Mouse (Mus musculus): ENCODE results near the gene Bcl2l11. TPM values are rescaled to one million over a fixed set of nuclear protein-coding genes. Genes with fewer than 3 reads are reported as not detected.
"Not testable (repeated sequence)": the region's sequence is repeated elsewhere in the genome, so short reads cannot be mapped to it uniquely, and the experiment has no call there.

The Bcl2l11 gene
- polyA plus RNA-seq, 1 experiment from 2014 or later: 21.6 TPM

DNA sequence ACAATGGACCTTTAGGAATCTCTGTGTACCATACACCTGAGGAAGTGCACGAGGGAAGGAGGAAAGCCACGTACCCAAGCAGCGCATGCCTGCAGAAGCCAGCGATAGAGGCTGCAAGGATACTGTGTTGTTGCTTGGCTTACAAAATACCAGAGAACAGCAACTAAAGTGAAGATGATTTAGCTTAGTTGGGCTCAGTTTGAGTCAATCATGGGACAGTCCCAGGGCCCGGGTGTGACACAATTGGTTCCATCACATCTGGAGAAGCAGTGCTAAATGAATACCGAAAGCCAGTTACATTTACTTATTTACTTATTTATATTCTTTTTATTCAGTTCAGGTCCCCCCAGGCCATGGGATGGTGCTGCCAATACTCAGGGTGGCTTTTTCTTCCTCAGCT lies 49.8 kb downstream of the Bcl2l11 start:
- no peak for ATAC-seq (ENCODE audit: insufficient number of reproducible peaks, low FRiP score)

DNA sequence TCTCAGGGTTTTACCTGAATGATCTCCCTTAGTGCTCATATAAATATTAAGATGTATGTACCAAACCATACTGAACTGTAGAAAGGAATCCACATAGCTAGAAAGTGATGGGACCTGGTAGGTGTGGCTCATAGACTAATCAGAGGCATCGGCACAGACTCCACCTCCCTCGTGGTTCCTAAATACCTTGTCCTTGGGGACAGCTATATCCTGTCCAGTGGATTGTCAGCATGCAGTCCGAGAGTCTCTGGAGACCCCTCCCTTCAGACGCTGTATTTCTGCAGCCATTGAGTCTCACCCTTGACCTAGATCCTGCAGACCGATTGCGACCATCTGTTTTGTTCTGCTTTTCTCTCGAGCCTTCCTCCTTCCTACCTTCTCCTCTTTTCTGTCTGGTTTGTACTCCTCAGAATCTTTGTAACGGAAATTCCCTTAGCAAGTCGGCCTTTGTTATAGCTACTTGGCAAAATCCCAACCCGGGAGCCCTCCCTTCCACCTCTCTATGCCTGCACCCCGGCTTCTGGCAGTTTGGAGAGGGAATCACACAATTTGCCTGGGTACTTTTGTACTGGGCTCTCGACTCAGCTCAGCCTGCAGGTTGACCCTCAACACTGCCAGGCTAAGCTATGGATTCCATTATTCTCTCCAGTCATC lies 50.7 kb downstream of the Bcl2l11 start:
- H3K4me2 ChIP-seq: peak overlapping the region; percentile 12; the same call in 1 of the 2 replicates
- no peak overlapping the region for H3K4me3 ChIP-seq
- peaks cover 55% of the 10 kb centered on the region for H3K4me1 ChIP-seq (replicated peaks)
- H3K9ac ChIP-seq: 0 out of 2 replicates have a peak overlapping the region, but pooled peaks have one; percentile 42
- no peak for ATAC-seq (ENCODE audit: insufficient number of reproducible peaks, low FRiP score)
- 42% methylated on average over 12 of the region's 12 CpGs for WGBS
- H3K27ac ChIP-seq (ENCODE audit: poor library complexity, severe bottlenecking): peak overlapping the region; percentile 52; the same call in 1 of the 2 replicates
- no peaks in the 10 kb centered on the region for H3K36me3 ChIP-seq
- H3K9me3 ChIP-seq (replicated peaks): no peaks in the 10 kb centered on the region
- no peaks in the 10 kb centered on the region for H3K27me3 ChIP-seq (replicated peaks)

More for the DNA sequence above, 49.8 kb downstream of the Bcl2l11 start:
- H3K4me1 ChIP-seq (replicated peaks): peaks cover 55% of the 10 kb centered on the region
- no peaks in the 10 kb centered on the region for H3K27me3 ChIP-seq (replicated peaks)
- no peak overlapping the region for H3K4me2 ChIP-seq
- H3K4me3 ChIP-seq: no peak overlapping the region
- H3K9me3 ChIP-seq (replicated peaks): no peaks in the 10 kb centered on the region
- H3K36me3 ChIP-seq: no peaks in the 10 kb centered on the region
- no peak overlapping the region for H3K27ac ChIP-seq (ENCODE audit: poor library complexity, severe bottlenecking)
- no peak overlapping the region for H3K9ac ChIP-seq
- WGBS: 93% methylated on average over 6 of the region's 6 CpGs

DNA sequence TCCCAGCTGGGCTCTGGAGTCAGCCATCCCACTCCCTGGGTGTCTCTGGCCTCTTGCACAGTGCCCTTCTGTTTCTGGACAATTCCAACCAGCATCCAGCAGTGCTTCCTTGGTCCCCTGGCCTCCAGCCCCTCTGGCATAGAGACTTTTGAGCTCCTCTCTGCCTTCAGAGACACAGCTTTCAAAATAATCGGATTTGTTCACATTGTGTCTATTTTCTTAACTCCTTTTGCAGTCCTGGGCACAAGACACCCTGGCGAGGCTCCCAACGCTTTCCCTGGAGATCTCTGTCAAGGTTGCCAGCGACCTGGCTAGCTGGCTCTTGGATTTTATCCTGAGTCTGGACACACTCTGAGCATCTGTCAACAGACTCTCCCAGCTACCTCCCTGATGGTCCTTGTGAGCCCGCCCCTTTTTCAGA lies 51.4 kb downstream of the Bcl2l11 start:
- H3K9ac ChIP-seq: 0 out of 2 replicates have a peak overlapping the region, but pooled peaks have one; percentile 42
- H3K27me3 ChIP-seq (replicated peaks): no peaks in the 10 kb centered on the region
- H3K27ac ChIP-seq (ENCODE audit: poor library complexity, severe bottlenecking): peak overlapping the region; percentile 52; the same call in 1 of the 2 replicates
- peaks cover 55% of the 10 kb centered on the region for H3K4me1 ChIP-seq (replicated peaks)
- 23% methylated on average over 5 of the region's 5 CpGs for WGBS
- H3K36me3 ChIP-seq: no peaks in the 10 kb centered on the region
- no peaks in the 10 kb centered on the region for H3K9me3 ChIP-seq (replicated peaks)
- no peak for ATAC-seq (ENCODE audit: insufficient number of reproducible peaks, low FRiP score)
- no peak overlapping the region for H3K4me2 ChIP-seq
- H3K4me3 ChIP-seq: no peak overlapping the region

DNA sequence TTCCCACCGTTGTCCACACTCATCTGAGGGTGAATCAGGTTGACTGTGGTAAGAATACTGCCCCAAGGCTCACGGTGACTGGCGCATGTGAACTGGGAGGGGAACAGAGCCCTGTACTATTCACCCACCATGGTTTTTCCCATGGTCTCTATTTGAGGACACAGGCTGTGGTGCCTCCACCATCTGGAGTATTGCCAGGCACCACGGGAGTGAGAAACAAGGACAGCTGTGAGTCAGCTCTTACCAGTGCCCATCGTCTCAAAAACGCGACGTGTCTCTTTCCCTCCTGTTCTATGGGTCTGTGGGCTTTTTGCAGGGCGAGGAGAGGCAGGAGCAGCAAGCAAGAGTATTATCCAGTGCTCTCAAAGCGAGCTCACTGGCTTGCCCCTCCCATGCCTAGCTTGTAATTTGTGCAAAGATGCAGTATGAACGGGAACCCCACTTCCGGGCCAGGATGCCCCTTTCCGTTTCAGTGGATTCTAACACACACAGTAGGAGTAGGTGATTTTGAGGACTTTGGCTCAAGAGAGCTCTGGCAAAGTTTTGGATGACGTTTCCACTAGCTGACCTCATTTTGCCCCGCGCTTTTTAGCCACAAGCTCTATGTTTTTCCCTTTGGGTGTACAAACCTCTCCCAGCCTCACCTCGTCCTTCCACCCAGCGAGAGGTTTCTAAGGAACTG lies 53.4 kb downstream of the Bcl2l11 start:
- Histone ChIP-seq H3K9me3 (replicated peaks) (no peaks in the 10 kb centered on the region), H3K27me3 (replicated peaks) (no peaks in the 10 kb centered on the region), H3K27ac (ENCODE audit: poor library complexity, severe bottlenecking) (peak overlapping the region; percentile 86), H3K4me1 (replicated peaks) (peaks cover 52% of the 10 kb centered on the region), H3K9ac (0 out of 2 replicates have a peak overlapping the region, but pooled peaks have one; percentile 2), H3K4me2 (no peak overlapping the region), H3K4me3 (no peak overlapping the region), H3K36me3 (no peaks in the 10 kb centered on the region)
- no peak for ATAC-seq (ENCODE audit: insufficient number of reproducible peaks, low FRiP score)
- 67% methylated on average over 18 of the region's 18 CpGs for WGBS

DNA sequence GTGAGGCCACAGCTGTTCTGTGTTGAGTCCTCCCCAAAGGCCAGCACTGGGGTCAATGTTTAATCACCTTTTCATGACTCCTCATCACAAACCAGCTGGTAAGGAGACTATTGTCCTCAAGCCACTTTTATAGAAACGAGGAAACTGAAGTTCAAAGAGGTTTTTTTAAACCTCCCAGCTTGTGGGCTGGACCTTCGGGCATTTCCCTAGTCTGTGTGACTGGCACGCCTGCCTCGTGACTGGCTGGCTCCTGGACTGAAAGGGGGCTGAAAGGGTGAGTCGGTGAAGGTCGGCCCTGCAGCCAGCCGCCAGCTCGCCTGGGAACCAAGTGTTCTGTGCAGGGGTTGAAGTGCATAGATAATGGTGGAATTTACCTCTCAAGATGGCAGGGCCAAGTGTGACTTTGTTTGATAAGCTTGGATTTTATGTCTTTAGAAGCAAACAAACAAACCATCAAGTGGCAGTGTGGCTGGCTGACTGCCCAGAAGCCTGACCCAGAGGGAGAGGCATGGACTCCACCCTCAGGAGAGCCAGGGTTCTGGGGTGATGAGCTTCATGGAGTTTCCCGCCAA lies 54.1 kb downstream of the Bcl2l11 start:
- peak; percentile 82 for ATAC-seq (ENCODE audit: insufficient number of reproducible peaks, low FRiP score)
- H3K4me3 ChIP-seq: no peak overlapping the region
- H3K27me3 ChIP-seq (replicated peaks): no peaks in the 10 kb centered on the region
- no peak overlapping the region; the same call in 1 of the 2 replicates for H3K4me2 ChIP-seq
- peak overlapping the region; percentile 86 for H3K27ac ChIP-seq (ENCODE audit: poor library complexity, severe bottlenecking)
- H3K9me3 ChIP-seq (replicated peaks): no peaks in the 10 kb centered on the region
- H3K36me3 ChIP-seq: no peaks in the 10 kb centered on the region
- H3K9ac ChIP-seq: 0 out of 2 replicates have a peak overlapping the region, but pooled peaks have one; percentile 17
- peaks cover 48% of the 10 kb centered on the region for H3K4me1 ChIP-seq (replicated peaks)
- WGBS: 9% methylated on average over 9 of the region's 9 CpGs

DNA sequence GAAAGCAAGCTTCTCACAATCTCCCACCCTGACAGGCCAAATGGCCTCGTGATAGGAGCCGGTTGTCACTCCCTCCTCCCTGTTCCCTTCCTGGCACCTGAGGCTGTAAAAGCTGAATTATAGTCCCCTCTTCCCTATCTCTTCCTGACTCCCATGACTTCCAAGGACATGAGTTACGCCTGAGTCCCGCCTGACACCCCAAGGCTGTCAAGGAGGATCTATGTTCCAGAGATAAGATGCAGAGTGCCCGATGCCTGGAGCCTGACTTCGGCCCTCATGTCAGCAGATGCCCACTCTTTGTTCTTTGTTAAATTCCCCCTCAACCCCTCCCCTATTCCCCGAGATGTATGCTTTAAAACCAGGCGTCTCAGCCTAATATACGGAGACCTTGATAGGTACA lies 56.3 kb downstream of the Bcl2l11 start:
- not testable (repeated sequence) for H3K27ac ChIP-seq (ENCODE audit: poor library complexity, severe bottlenecking); H3K9me3 ChIP-seq (replicated peaks); H3K4me2 ChIP-seq; ATAC-seq (ENCODE audit: insufficient number of reproducible peaks, low FRiP score); H3K4me3 ChIP-seq; H3K36me3 ChIP-seq; H3K27me3 ChIP-seq (replicated peaks); H3K9ac ChIP-seq
- 77% methylated on average over 9 of the region's 9 CpGs for WGBS
- H3K4me1 ChIP-seq (replicated peaks): peaks cover 50% of the 10 kb centered on the region

DNA sequence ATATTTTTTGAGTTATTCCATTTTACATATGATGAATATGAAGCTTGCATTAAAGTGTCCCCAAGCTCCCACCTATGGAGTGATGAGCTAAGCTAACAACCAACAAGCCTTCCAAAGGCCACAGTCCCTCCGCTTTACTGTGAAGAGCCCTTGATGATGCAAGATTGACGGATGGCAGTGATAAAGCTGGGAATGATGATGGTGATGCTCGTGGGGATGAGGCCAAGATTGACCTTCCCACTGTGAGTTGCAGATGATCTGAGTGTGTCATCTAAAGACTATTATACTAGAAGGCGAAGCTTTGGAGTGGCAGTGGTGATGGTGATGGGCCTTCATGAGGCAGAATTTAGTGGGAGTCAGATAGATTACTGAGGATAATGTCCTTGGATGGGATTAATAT lies 56.9 kb downstream of the Bcl2l11 start:
- no peaks in the 10 kb centered on the region for H3K27me3 ChIP-seq (replicated peaks)
- no peak for ATAC-seq (ENCODE audit: insufficient number of reproducible peaks, low FRiP score)

DNA sequence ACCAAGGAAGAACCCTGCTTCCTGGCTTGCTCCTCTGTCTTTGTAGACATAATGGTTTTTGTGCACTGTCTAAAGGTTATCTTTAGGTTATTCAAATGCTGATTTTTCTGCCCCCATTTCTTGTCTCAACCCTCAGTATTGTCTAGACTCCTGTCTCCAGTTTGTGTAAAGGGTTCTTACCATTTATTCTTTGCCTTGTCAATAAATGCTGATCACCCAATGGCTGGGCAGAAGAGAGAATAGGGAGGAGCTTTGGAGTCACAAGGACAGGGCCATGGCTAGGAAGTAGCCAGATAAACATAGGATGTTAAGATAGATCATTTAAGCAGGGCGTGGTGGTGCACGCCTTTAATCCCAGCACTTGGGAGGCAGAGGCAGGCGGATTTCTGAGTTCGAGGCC lies 57.9 kb downstream of the Bcl2l11 start:
- H3K4me2 ChIP-seq: no peak overlapping the region
- no peak overlapping the region for H3K27ac ChIP-seq (ENCODE audit: poor library complexity, severe bottlenecking)
- no peak for ATAC-seq (ENCODE audit: insufficient number of reproducible peaks, low FRiP score)
- no peak overlapping the region for H3K4me3 ChIP-seq
- peaks cover 42% of the 10 kb centered on the region for H3K4me1 ChIP-seq (replicated peaks)
- no peaks in the 10 kb centered on the region for H3K27me3 ChIP-seq (replicated peaks)
- no peaks in the 10 kb centered on the region for H3K9me3 ChIP-seq (replicated peaks)
- no peak overlapping the region for H3K9ac ChIP-seq
- no peaks in the 10 kb centered on the region for H3K36me3 ChIP-seq
- WGBS: 93% methylated on average over 4 of the region's 4 CpGs

More for the DNA sequence above, 56.9 kb downstream of the Bcl2l11 start:
- 80% methylated on average over 4 of the region's 4 CpGs for WGBS
- Histone ChIP-seq H3K36me3 (no peaks in the 10 kb centered on the region), H3K4me2 (no peak overlapping the region), H3K27ac (ENCODE audit: poor library complexity, severe bottlenecking) (no peak overlapping the region), H3K9ac (no peak overlapping the region), H3K9me3 (replicated peaks) (no peaks in the 10 kb centered on the region), H3K4me1 (replicated peaks) (peaks cover 50% of the 10 kb centered on the region), H3K4me3 (no peak overlapping the region)

DNA sequence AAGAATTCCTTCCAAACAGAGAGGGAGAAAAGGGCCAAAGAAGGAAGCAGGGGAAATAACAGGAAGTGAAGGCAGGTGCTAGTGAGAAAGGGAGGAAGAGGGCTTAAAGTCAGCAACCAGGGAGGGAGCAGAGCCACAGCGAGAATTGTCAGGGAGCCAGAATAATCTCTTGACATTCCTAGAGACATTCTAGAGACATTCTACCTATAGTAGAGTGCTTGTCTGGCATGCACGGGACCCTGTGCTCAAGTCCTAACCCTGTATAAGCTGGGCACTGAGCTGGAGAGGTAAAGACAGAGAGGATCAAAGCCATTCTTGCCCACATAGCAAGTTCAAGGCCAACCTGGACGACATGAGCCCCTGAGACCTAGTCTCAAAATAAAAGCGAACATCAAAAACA lies 60.1 kb downstream of the Bcl2l11 start:
- Histone ChIP-seq H3K36me3 (no peaks in the 10 kb centered on the region), H3K4me1 (replicated peaks) (peaks cover 32% of the 10 kb centered on the region), H3K9me3 (replicated peaks) (no peaks in the 10 kb centered on the region), H3K27ac (ENCODE audit: poor library complexity, severe bottlenecking) (peak overlapping the region; percentile 19; the same call in 1 of the 2 replicates), H3K27me3 (replicated peaks) (no peaks in the 10 kb centered on the region), H3K4me3 (no peak overlapping the region), H3K4me2 (no peak overlapping the region), H3K9ac (no peak overlapping the region)
- 64% methylated on average over 4 of the region's 4 CpGs for WGBS
- no peak for ATAC-seq (ENCODE audit: insufficient number of reproducible peaks, low FRiP score)

DNA sequence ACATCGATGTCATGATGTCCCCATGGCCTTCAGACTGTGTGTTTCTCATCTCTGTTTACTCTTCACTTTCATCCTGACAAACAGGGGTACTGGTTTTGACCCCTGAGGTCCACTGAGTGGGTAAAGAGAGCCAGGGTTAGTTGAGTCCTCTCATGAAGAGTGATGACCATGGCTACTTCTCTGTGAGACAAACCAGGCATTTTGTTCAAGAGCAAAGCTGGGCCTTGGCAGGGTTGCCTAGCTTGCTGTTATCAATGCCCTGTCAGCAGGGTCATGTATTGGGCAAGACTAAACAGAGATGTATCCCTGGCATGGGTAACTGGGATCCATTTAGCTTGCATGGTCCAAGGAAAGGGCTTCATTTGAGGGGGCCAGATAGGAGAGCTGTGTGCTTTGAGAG lies 61.4 kb downstream of the Bcl2l11 start:
- no peaks in the 10 kb centered on the region for H3K9me3 ChIP-seq (replicated peaks)
- ATAC-seq (ENCODE audit: insufficient number of reproducible peaks, low FRiP score): peak; percentile 77
- 90% methylated on average over 1 of the region's 1 CpGs for WGBS
- no peak overlapping the region for H3K4me2 ChIP-seq
- peaks cover 32% of the 10 kb centered on the region for H3K4me1 ChIP-seq (replicated peaks)
- no peak overlapping the region for H3K9ac ChIP-seq
- H3K4me3 ChIP-seq: no peak overlapping the region
- H3K36me3 ChIP-seq: no peaks in the 10 kb centered on the region
- no peaks in the 10 kb centered on the region for H3K27me3 ChIP-seq (replicated peaks)
- H3K27ac ChIP-seq (ENCODE audit: poor library complexity, severe bottlenecking): no peak overlapping the region

DNA sequence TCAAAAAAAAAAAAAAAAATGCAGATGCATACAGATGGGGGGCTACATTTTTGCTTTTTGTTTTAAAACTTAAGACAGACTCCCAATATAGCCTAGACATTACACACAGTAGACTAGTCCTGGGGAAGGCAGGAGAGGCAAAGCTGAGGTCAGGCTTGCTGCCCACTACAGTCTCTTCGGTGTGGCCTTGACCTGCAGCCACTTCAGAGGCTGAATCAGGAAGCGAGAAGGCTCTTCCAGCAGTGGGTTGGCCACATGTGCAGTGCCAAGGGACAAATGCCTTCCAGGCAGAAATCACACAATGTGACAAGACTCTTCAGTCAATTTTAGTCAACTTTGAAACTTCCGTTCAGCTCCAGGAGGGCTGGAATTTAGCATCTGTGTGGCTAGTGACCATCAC lies 62.6 kb downstream of the Bcl2l11 start:
- Histone ChIP-seq H3K9me3 (replicated peaks) (no peaks in the 10 kb centered on the region), H3K4me1 (replicated peaks) (peaks cover 29% of the 10 kb centered on the region), H3K27ac (ENCODE audit: poor library complexity, severe bottlenecking) (no peak overlapping the region), H3K27me3 (replicated peaks) (no peaks in the 10 kb centered on the region), H3K4me2 (no peak overlapping the region), H3K36me3 (no peaks in the 10 kb centered on the region), H3K9ac (no peak overlapping the region), H3K4me3 (no peak overlapping the region)
- ATAC-seq (ENCODE audit: insufficient number of reproducible peaks, low FRiP score): no peak
- WGBS: 74% methylated on average over 3 of the region's 3 CpGs

All from heart, embryonic 12.5 days (tissue).